Mouse (Mus musculus) brain, embryonic 14.5 days (tissue): ENCODE data around the gene Dand5. TPM values are rescaled to one million over a fixed set of nuclear protein-coding genes. Genes with fewer than 3 reads are reported as not detected.
A peak's percentile ranks its signal among the peaks of the same experiment; 100 is the strongest.

Experiments
- DNase-seq: peaks from one replicate; pipeline ENCODE4 v3.0.0-alpha.2; 2011; ENCODE audit warnings: low read depth
- CTCF ChIP-seq: fragments of 200-500 bp; IDR thresholded peaks from 2 replicates; pipeline ENCODE4 v1.5.1; 2012; ENCODE audit warnings: inconsistent platforms, mild to moderate bottlenecking, moderate library complexity, borderline replicate concordance; ENCODE audit not compliant: insufficient read depth, insufficient read length; ENCODE audit errors: extremely low read depth
- POLR2A ChIP-seq: fragments of 200-500 bp; IDR thresholded peaks from 2 replicates; pipeline ENCODE4 v1.6.1; 2012; ENCODE audit warnings: mild to moderate bottlenecking, inconsistent platforms, borderline replicate concordance; ENCODE audit not compliant: poor library complexity, insufficient read depth, insufficient read length, severe bottlenecking; ENCODE audit errors: extremely low read depth
- polyA plus RNA-seq: library from polyadenylated mRNA; depleted of rRNA; stranded (reverse); fragments of >200 nt; gene quantifications from 2 replicates; pipeline ENCODE4 v1.2.3, GENCODE M21; 2012; rRNA removed

Gene Dand5
- polyA plus RNA-seq = 8.0 and 8.9 TPM in 2 replicates

DNA sequence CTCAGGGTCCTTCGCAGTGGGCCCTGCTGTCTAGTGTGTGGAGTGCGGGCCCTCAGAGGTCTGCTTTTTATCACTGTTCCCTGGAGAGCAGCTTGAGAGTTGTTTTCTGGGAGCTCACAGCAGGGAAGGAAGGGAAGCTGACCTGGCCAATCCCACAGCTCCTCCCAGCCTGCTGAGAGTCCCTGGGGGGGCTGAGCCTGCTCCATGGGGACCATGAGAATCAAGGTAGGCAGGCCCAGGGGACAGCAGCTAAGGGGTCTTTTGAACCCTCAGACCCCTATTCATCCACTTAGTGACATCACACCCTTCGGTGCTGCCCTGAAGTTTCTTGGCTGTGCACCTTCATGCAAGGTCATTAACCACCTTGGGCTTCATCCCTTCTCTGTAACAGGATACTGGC is at the start of gene Dand5:
Gene Dand5 (minus strand): TSS at position 101 of the 400 bp plus-strand sequence.
- no peak for TF ChIP-seq CTCF
- TF ChIP-seq POLR2A = no peak
- no peak for DNase-seq

DNA sequence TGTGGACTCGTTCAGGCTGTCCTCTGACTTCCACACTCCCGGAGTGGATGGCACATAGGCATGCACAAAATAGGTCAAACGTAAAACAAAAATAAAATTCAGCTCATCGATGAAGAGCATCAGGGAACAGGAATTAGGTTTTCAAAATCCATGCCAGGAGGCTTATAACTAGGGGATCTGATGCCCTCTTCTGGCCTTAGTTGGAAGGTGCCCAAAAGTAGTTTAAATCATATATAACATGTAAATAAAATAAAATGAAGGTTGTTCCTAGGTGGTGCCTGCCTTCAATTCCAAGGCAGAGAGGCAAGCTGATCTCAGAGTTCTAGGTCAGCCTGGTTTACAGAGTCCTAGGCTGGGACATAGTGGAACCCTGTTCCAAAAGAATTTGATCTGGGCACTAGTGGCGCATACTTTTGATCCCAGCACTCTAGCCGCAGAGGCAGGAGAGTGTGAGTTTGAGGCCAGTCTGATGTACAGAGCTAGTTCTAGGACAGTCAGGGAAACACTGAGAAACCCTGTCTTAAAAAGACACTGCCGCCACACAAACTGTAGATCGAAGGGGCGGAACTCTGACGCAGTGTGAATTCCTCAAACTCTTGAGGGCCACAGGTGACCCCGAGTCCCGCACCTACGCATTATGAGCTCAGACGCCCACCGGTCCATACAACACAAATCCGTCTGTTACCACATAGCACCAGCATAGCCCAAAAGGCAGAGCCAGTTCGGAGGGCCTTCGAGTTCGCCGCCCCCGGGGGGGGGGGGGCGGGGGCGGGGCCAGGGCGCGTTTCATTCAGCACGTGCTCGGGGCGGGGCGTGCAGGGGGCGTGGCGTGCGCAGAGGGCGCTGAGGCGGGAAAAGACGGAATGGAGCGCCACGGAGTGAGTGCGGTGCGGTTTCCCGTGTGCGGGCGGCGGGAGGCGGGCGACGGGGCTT is 49.0 kb upstream of the Dand5 start, which contains the start of gene Syce2:
Gene Syce2 (plus strand): TSS at position 736 of the 933 bp plus-strand sequence.
- TF ChIP-seq POLR2A (no peak), CTCF (peak; percentile 11; the same call in 1 of the 2 replicates)
- peak; percentile 75 for DNase-seq

- TF ChIP-seq POLR2A (peak; percentile 76; the same call in 1 of the 2 replicates), CTCF (no peak)
Measured at GRCm38 (mm10) chr8:84856864-84857441, 34.3 kb upstream of the Dand5 start, which contains the start of gene Farsa. Farsa (plus strand) TSS chr8:84856989.

GRCm38 (mm10) chr8:84856434-84856833 is 33.8 kb upstream of the Dand5 start:
- no peak for DNase-seq
- TF ChIP-seq CTCF (no peak), POLR2A (no peak)

More at GRCm38 (mm10) chr8:84856864-84857441, 34.3 kb upstream of the Dand5 start, which contains the start of gene Farsa:
- DNase-seq = peak; percentile 98

DNA sequence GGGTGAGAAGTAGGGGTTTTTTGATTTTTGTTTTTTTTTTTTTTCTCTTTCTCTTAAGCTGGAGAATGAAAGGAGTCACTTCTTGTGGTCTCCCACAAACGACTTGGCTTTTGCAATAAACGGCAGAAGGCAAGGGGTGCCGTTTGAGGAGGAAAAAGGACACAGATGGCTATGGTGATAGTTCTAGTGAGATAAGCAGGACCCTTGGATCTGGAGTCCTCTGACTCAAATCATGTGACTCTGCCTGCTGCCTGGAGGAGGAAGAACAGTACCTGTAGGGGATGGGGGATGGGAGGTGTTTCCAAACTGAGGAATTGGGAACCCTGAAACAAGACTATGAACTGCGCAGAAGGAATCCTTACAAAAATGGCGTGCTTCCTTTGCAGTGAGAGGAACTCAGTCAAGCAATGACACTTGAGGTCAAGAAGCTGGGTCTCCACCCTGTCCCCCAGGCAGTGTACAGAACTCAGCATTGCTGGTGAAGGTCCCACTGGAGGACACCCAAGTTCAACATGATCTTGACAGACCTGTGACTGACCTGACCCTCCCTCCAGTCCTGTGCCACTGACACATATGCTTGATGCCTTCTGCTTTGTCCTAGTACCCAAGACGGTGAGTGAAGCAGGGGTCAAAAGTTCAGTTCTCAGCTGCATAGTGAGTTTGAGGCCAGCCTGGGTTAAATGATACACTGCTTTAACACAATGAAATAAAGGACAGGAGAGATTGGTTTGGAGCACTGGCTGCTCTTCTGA is 25.2 kb upstream of the Dand5 start:
- TF ChIP-seq CTCF (no peak), POLR2A (no peak)
- no peak for DNase-seq

GRCm38 (mm10) chr8:84846722-84847572 is 24.3 kb upstream of the Dand5 start, which contains the start of gene Calr:
Calr (minus strand) TSS chr8:84846934.
- peak; percentile 100 for DNase-seq
- TF ChIP-seq POLR2A = peak; percentile 98
- TF ChIP-seq CTCF = no peak

- TF ChIP-seq POLR2A (no peak), CTCF (no peak)
- no peak for DNase-seq
Measured at GRCm38 (mm10) chr8:84846094-84846721, 23.6 kb upstream of the Dand5 start.

- peak; percentile 64 for DNase-seq
- TF ChIP-seq POLR2A (no peak), CTCF (peak; percentile 57)
Measured at GRCm38 (mm10) chr8:84845355-84846093, 22.9 kb upstream of the Dand5 start.

DNA sequence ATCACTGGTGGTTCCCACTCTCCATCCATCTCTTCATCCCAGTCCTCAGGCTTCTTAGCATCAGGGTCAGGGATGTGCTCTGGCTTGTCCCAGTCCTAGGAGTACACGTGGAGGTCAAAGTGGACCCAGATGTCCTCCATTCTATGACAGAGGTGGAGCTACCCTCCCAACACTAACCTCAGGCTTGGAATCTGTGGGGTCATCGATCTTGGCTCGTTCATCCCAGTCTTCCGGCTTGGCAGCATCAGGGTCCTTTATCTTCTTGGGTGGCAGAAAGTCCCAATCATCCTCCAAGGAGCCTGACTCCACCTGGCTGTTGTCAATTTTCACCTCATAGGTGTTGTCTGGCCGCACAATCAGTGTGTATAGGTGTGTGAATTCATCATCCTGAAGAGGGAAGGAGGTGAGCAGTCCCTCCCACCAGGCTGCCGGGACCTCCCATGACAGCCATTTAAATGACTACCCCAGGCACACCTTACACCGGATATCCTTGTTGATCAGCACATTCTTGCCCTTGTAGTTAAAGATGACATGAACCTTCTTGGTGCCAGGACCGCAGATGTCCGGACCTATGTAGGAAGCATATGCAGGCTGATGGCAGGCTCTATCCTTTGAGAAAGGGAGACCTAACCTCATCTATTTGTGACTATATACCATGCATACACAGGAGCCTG is 21.9 kb upstream of the Dand5 start:
- no peak for DNase-seq
- TF ChIP-seq POLR2A = no peak
- no peak for TF ChIP-seq CTCF
